Mouse (Mus musculus) thymus, adult 18-20 months (tissue): ENCODE results near the gene Mlxip.
A peak's percentile ranks its signal among the peaks of the same experiment; 100 is the strongest.

Experiments used
- DNase-seq, 2 experiments: peaks; one replicate each; pipeline ENCODE4 v3.0.0; 2022; ENCODE audit warnings: mixed read lengths in 2 of 2

Gene Mlxip

DNA sequence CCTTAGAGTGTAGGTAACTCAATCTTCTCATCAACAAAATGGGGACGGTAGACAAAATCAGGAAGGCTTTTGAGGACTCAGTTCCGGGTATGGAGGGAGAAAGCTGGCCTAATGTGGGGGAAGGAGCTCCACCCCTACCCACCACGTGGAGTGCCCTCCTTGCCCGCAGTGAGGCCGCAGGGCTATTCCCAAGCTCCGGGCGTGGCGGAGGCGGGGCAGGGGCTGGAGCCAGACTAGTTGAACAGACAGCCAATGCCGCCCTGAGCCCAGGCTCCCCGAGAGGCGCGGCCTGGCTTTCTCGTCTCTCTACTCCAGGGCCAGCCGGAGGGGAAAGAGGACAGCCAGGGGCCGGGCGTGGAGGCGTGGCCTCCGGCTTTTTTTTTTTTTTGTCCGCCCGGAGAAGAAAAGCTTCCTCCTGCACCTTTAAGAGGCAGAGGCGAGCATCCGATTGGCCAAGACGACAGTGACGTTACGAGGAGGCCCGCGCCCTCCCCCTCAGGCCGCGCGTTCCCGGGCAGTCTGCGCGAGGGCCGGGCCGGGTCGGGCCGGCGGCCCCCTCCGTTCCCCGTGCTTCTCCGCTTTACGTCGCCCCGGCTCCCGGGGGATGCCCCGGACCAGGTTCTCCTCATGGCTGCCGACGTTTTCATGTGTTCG is at the start of gene Mlxip:
Mlxip (plus strand) TSS at position 496 of the 654 bp plus-strand sequence.
- DNase-seq, result peak; percentile 84 to 86

DNA sequence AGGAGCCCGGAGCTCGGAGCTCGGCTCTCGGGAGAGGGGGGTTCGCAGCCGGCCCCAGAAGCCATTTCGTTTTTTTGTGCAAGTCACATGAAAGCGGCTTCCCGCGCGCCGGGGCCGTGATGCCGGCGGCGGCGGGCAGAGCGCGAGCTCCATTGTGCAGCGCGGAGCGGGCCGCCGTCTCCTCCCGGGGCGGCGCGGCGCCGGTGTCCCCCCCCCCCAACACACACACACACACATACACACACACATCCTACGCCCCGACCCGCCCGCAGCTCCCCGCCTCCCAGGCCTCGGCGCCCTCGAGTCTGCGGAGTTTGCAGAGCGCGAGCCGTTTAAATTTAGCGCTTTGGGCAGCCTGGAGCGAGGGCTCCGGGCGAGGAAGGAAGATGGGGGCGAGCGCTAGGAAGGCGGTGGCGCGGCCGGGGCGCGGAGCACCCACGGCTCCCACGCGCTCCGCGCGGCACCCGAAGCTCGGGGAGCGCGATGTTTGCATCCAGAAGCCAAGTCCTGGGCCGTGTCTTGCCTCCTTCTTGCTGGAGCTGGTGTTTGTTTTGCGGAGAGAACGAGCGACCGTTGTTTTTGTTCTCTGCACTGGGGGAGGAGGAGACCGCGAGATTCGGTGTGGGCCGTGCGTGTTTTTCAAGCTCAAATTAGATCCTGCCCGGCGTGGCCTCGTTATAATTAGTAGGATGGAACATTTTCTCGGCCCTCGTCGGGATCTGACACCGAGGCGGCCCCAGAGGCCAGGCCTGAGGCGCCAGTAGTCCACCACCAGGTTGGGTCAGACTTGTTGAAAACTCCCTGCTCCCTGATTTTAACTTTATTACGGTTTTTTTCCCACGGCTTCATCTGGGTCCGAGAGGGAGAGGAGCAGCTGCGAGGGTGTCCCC is 49.4 kb upstream of the Mlxip start:
- peak; percentile 55 to 61 for DNase-seq

DNA sequence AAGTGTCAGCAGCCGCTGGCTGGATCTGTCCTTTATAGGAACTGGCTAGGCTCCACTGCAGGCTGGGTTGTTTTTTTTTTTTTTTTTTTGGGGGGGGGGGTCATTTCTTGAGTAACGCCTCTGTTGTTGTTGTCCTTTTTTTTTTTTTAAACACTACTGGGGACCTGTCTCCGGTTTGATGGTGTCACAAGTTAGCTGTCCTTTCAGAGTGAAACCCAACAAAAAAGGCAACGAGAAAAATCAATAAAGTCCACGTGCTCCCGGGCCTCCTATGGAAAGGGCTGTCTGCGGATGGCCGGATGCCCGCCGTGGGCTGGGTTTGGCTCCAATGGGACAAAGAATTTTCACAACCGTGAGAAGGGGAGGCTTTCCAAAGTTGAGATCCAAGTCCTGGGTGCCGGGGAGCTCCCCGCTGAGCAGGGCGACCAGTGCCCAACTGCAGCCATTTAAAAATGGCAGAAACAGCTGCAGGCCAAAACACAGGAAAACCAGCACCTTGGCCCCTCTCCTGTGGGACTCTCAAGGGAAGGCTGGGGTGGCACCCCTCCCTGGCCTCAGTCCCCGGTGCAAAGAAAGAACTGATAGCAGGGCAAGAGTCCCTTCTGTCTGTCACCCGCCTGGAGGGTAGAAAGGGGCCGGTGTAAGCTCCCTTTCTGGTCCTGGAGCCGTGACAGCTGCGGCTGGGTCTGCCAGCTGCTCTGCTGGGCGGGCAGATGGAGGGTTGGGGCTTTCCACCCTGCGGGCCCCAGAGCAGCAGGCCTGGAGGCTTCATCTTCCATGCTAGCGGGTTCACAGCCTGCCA is 48.5 kb upstream of the Mlxip start:
- peak; percentile 58 to 60 for DNase-seq

DNA sequence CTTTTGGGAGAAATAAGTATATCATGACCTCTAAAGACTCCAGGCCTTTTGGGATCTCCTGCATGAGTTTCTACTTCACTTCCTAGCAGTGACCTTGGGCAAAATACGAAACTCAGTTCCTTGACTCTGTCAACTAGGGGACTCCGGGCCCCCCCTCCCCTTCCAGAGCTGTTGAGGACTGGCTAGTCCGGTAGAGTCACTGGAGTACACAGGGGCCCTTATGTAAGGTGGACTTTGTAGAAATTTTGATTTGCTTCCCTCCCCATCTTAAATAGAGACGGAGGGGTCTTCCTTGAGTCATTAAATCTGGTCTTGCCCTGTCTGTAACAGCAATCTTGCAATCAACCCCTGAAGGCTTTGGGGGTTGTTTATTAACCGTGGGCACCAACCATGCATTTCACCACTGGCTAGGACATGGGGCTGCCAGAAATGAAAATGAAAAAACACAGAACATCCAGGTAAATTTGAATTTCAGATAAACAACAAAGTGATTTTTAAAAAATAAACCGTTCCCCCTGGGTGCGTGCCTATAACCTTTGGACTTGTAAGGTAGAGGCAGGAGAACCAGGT is 47.8 kb upstream of the Mlxip start:
- DNase-seq, result no peak

DNA sequence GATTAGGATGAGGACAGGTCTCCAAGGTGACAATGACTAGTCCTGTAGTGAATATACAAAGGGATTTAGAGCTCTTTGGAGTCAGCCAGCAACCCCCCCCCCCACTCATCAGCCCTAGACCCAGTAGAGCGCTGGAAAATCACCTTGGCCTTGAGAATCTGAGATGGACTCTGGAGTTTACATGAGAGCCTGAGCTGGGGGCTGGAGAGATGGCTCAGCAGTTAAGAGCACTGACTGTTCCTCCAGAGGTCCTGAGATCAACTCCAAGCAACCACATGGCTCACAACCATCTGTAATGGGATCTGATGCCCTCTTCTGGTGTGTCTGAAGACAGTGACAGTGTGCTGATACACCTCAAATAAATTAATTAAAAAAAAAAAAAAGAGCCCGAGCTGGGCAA is 46.6 kb upstream of the Mlxip start:
- DNase-seq, result no peak

DNA sequence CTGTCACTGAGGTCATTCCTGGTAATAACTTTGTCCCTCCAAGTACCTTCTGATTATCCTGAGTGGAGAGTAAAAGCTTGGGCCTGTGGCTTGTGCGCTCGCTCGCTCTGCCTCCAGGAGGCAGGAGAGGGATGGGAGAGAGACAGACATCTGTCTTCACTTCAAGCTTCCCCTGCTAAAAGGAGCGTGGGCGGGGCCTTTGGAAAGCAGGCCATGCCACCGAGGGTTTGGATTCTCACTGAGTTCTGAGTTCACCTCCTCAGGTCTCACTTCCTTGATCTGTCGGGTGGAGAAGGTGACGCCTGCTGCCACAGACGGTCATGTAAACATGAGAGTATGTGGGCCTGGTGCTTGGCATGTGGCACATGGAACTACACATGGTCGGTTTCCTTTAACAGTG is 44.2 kb upstream of the Mlxip start:
- DNase-seq, result no peak

DNA sequence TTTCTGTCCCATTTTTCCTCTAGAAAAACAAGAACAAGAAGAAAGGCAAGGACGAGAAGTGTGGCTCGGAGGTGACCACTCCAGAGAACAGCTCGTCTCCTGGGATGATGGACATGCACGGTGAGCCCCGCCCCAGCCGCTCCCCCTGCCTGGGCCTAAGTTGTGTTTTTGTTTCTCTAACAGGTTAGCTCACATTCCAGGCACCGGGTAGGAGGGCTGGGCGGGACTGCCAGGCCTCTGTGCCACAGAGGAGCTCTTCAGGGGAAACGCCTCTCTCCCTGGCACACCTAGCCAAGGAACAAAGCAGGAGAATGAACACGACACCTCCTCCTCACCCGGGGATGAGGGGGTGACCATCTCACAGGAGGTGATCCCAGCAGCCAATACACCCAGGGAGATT is 38.7 kb upstream of the Mlxip start:
- no peak for DNase-seq

DNA sequence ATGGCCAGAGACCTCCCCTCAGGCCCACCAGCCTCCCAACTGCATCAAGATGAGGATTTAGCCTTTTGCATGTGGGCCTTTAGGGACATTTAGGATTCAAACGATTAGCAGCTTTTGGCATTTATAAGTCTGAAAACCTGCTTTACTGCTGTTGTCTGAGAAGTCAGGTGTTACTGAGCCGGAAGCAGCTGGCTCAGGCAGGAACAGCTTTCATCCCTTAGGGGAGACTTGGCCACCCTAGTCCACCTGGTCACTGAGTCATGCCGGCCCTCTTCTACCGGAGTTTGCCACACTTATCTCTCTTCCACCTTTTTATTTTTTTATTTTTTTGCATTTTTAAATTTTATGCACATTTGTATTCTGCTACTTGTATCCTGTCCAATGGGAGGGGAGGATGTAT is 37.3 kb upstream of the Mlxip start:
- no peak for DNase-seq

DNA sequence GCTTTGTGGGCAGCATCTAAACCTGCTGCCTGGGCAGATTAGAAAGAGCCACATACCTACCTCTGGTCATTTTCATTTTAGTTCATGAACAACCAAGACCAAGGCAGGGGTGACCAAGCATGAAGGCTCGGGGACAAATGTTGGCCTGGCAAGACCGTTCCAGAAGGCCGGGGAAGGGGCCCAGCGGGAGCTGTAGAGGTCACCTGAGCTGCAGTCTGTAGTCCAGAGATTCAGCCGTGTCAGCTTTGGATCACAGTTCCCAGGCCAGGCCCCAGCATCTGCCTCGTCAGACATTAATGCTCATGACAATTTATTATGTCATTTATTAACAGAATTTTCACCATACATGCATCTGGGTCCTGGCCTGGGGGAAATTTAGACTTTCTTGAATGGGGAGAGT is 35.2 kb upstream of the Mlxip start:
- DNase-seq, result no peak

DNA sequence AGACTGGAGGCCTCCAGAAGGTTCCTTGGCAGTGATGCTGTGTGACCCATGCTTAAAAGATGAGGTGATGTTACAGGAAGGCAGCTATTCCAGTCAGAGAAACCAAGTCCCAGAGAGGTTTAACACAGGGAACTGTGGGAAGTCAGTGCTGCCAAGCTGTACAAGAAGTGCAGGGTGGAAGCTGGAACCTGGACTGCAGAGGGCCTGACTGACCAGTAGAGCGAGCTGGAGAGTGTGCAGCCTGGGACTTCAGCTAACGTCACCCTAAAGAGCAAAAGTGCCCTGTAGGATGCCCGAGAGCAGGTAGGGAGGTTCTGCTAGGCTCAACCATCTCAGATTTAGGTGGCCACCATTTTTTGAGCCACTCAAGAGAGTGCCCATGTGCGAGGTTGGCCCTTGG is 31.7 kb upstream of the Mlxip start:
- DNase-seq, result no peak

DNA sequence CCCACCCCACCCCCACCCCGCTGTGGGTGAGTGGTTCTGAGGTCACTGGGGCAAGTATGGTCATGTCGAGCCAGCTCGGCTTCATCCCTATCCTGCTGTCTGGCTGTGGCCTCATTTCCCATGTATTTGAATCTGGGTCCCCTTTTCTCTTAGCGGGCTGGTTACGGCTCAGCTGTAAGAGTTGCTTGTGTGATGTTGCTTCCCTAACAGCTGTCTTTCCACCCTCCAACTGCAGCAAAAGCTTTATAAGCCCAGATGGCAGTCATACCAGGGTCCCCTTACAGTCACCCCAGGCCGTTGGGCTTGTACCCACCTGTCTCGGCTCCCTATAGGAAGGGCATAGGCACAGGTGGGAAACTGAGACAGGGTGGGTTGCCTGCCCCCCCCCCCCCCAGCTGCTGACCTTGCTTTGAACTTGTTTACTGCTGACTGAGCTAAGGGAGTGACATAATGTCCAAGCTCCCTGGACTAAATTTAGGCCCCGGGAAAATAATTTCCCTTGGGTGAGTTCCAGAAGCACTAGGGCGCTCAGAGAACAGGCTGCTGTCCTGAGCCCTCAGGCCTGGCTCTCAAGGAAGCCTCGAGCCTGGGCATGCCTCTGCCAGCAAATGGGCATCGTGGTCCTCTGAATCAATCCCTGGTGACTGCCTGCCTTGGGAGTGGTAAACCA is 30.2 kb upstream of the Mlxip start:
- DNase-seq, result no peak

DNA sequence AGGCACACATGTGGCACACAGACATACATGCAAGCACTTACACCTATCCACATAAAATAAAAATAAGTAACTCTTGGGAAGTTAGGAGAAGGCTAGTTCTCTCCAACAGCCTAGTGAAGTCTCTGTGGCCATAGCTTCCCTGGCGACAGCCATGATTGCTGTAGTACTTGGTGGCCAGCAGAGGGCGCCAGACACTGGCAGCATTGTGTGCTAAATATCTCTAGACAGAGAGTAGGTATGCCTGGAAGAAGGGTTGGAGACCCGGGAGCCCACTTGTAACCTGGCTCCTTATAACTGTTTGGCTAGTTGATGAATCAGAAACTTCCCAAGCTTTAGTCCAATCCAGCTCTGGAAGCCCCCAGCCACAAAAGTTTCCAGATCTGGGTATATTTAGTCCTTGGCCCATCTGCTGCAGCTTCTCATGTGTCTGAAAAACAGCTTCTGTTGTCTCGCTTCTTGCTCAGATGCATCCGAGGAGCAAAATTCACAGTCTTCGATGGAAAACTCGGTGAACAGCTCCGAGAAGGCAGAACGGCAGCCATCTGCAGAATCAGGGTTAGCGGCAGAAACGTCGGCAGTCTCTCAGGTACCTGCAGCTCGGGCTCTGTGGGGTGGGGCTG is 25.6 kb upstream of the Mlxip start:
- no peak for DNase-seq

DNA sequence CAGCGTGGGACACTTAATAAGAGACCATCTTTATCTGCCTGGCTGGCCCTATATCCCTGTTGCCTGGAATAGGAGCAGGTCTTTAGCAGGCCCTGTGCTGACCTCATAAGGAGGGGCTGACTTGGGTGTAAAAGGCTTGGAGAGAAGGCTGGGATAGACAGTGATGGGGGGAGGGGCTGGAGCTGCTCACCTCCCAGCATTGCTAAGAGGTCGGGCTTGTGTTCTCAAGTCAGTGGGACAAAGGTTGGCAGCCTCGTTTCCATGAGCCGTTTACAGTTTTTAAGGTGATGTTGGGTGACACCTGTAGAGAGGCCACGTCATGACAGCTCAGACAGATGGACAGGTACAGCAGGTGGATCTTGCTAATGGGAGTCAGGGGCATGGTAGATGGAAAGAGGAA is 24.5 kb upstream of the Mlxip start:
- no peak for DNase-seq

DNA sequence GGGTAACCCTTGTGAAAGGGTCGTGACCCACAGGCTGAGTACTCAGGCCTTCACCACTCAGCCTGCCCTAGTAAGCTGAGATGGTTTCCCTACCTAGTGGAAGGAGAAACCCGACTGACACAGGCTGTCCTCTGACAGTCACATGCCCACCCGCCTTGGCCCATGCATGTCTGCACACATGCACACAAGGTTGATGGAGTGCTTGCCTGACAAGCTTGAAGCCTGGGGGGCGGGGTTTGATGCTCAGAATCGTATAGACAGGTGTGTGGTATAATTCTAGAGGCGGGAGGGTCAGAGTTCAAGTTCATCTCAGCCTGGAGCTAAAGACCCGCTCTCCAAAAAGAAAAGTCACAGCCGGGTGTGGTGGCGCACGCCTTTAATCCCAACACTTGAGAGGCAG is 19.3 kb upstream of the Mlxip start:
- no peak for DNase-seq

DNA sequence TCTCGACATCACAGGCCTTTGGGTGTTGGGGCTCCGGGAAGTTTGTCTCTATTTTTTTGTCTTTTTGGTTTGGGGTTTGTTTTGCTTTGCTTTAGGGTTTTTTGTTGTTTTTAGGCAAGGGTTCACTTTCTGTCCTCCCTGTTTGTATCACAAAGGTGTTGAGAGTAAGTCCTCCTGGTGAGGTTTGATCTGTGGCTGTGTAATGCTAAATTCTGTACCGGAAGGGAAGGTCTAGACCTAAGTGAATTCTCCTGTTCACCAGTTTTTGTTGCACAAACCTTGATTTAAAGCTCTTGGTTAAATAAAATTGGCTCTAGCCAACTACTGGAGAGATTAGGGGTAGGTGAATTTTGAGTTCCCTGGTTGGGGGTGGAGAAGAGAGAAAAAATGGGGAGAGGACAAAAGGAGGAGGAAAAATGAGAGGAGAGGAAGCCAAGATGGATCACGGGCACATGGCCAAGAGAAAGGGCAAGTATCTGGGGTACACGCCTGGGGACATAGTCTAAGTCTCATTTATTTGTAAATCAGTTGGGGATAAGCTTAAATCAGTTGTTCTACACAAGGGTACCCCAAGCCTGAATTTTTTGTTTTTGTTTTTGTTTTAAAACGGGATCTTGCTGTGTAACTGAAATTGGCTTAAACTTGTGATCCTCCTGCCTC is 18.7 kb upstream of the Mlxip start:
- DNase-seq, result no peak

DNA sequence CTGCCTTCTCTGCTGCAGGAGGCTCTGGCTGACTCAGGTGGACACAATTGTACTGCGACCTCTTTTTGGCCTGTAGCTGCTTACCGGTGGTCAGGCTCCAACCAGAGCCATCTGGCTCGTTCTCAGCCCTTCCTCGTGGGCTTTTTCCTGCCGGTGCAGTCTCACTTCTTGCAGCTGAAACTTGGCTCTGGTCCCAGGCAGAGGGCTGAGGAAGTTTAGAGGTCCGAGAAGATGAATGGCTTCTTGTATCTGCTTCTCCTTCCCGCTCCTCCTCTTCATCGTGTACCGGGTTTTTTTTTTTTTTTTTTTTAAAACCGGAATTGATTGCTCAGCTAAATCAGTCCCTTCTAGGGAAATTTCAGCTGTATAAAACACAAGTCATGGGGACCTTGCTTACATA is 18.0 kb upstream of the Mlxip start:
- no peak for DNase-seq

DNA sequence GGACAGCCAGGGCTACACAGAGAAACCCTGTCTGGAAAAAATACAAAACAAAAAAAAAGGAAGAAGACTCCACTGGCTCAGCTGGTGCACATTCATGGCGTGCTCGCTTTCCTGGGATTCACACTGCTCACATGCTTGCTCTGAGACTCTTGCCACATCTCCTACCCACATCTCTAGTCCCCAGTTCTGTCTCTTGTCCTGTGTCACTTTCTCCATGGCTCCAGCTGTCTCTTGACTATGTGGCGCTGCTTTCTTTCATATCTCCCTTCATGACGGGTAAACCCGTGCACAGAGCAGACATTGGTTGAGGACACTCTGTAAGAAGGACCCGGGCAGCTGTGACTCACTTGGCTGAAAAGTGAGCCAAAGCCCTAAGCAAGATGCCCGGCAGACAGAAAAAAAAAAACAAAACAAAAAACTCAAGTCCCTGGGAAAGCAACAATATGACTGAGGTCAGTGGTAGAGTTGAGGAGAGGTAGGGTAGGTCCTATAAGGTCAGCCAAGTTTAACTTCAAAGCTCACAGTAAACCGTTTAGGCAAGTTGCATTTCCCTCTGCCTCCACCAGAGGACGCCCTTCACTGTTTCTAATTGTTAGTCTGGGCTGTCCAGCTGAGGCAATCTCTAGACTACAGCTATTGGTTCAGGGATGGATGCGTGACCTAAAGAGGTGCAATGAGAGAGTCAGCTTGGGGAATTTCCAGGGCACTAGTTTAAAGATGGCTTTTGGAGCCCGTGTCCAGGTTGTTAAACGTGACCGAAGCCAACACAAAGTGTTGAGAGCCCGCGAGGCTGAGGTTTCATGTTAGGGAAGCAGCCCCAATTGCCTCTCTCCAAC is 17.3 kb upstream of the Mlxip start:
- peak in 1 of 2 experiments; percentile 62 for DNase-seq

DNA sequence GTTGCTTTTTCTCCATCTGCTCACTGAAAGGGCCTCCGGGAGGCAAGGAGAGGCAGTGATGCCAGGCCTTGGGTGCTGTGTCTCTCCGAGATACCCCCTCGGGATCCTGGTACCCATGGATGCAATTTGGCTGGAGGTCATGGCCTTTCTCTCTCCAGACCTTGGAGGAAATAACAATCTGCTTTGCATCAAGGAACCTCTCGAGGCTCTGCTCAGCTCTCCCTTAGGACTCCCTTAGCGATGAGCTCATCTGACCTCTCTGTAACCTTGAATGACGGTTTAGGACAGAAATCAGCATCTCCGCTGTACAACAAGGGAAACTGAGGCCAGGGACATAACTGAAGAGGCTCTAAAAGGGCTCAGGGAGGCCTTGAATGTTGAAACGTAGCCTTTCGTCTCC is 15.9 kb upstream of the Mlxip start:
- no peak for DNase-seq

DNA sequence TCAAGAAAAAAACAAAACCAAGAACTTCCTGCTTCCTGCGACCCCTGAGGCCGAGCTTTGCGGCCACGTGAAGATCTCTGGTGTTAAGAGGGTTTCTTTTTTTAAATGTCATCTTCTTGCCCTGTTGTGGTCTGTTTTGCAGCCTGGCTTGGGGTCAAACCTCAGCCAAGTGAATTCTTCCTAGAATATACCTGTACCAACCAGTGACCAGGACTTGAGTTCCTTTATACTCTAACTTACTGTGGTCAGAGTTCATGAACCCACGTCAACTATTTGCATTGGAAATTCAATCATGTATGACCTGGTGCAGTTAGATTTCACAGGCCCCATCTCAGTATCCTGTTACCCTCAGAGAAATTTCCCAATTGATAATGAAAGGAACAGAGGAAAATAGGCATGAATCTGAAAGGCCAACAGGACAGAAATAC is 15.1 kb upstream of the Mlxip start:
- DNase-seq, result no peak

DNA sequence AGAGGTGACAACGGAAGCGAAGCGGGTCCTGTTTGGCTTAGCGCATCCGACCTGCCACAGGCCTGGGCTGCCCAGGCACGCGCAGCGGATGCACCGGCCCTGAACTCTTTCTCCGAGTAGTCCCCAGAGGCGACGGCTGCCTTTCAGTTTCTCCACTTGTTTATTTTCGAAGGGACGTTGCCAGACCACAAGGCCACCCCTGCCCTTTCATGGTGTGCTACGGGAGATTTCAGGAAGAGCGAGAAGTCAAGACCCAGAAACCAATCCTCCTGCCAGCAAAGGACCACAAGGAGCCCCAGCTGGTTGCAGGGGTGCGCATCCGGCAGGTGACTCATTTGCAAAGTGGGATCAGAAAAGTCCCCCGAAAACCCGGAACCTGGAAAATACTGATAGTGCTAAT is 12.6 kb upstream of the Mlxip start:
- DNase-seq, result no peak

DNA sequence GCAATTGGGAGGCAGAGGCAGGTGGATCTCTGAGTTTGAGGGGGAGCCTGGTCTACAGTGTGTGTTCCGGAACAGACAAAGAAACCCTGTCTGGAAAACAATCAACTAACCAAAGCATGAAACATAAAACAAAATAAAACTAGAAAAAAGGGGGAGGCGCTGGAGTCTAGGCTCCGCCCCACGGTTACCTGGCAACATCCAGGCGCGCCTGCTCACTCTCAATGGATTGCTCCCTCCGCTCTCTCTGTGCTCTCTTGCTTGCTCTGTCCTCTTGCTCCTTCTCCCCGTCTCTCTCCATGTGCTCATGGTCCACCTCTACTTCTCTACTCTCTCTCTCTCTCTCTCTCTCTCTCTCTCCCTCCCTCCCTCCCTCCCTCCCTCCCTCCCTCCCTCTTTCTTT is 11.9 kb upstream of the Mlxip start:
- no peak for DNase-seq
